Mouse (Mus musculus): ENCODE data around the gene Lrp2. TPM values are rescaled to one million over a fixed set of nuclear protein-coding genes. Genes with fewer than 3 reads are reported as not detected.
A peak's percentile ranks its signal among the peaks of the same experiment; 100 is the strongest.
"Not testable (repeated sequence)": the region's sequence is repeated elsewhere in the genome, so short reads cannot be mapped to it uniquely, and the experiment has no call there.

Gene Lrp2
- total RNA-seq, 2 experiments from 2014 or later: 0.09 TPM; not detected in 1

- DNase-seq (ENCODE audit: low spot score in 2 of 2): peak; percentile 4 to 18
- intact Hi-C loops (cut with DNase I): no loop called here
Observed at GRCm38 (mm10) chr2:69585191-69585885, 527 bp downstream of the Lrp2 start.

- intact Hi-C loops (cut with DNase I): no loop called here
- DNase-seq (ENCODE audit: low spot score in 2 of 2): no peak
Observed at GRCm38 (mm10) chr2:69584117-69584933, 1.5 kb downstream of the Lrp2 start.

- intact Hi-C loops (cut with DNase I): no loop called here
- DNase-seq (ENCODE audit: low spot score in 2 of 2): no peak
Observed at GRCm38 (mm10) chr2:69582861-69583260, 3.0 kb downstream of the Lrp2 start.

- intact Hi-C loops (cut with DNase I); DNase-seq (ENCODE audit: low spot score in 2 of 2): not testable (repeated sequence)
Observed at GRCm38 (mm10) chr2:69582068-69582467, 3.8 kb downstream of the Lrp2 start.

GRCm38 (mm10) chr2:69580091-69580490 lies 5.8 kb downstream of the Lrp2 start:
- no peak for DNase-seq (ENCODE audit: low spot score in 2 of 2)
- intact Hi-C loops (cut with DNase I): no loop called here

GRCm38 (mm10) chr2:69578206-69578605 lies 7.7 kb downstream of the Lrp2 start:
- no peak for DNase-seq (ENCODE audit: low spot score in 2 of 2)
- intact Hi-C loops (cut with DNase I): no loop called here

GRCm38 (mm10) chr2:69576531-69576930 lies 9.3 kb downstream of the Lrp2 start:
- no peak for DNase-seq (ENCODE audit: low spot score in 2 of 2)
- intact Hi-C loops (cut with DNase I): no loop called here

- intact Hi-C loops (cut with DNase I): no loop called here
- no peak for DNase-seq (ENCODE audit: low spot score in 2 of 2)
Observed at GRCm38 (mm10) chr2:69574934-69575333, 10.9 kb downstream of the Lrp2 start.

GRCm38 (mm10) chr2:69574261-69574660 lies 11.6 kb downstream of the Lrp2 start:
- intact Hi-C loops (cut with DNase I): no loop called here
- no peak for DNase-seq (ENCODE audit: low spot score in 2 of 2)

GRCm38 (mm10) chr2:69573733-69574054 lies 12.2 kb downstream of the Lrp2 start:
- intact Hi-C loops (cut with DNase I): no loop called here
- no peak for DNase-seq (ENCODE audit: low spot score in 2 of 2)

GRCm38 (mm10) chr2:69573038-69573732 lies 12.7 kb downstream of the Lrp2 start:
- no peak for DNase-seq (ENCODE audit: low spot score in 2 of 2)

GRCm38 (mm10) chr2:69570556-69570955 lies 15.3 kb downstream of the Lrp2 start:
- intact Hi-C loops (cut with DNase I): no loop called here

More at GRCm38 (mm10) chr2:69573038-69573732, 12.7 kb downstream of the Lrp2 start:
- intact Hi-C loops (cut with DNase I): no loop called here

GRCm38 (mm10) chr2:69566281-69566680 lies 19.6 kb downstream of the Lrp2 start:
- intact Hi-C loops (cut with DNase I): no loop called here
- DNase-seq (ENCODE audit: low spot score in 2 of 2): no peak

More at GRCm38 (mm10) chr2:69570556-69570955, 15.3 kb downstream of the Lrp2 start:
- no peak for DNase-seq (ENCODE audit: low spot score in 2 of 2)

GRCm38 (mm10) chr2:69563492-69563891 lies 22.4 kb downstream of the Lrp2 start:
- no peak for DNase-seq (ENCODE audit: low spot score in 2 of 2)
- intact Hi-C loops (cut with DNase I): no loop called here

- DNase-seq (ENCODE audit: low spot score in 2 of 2): no peak
- intact Hi-C loops (cut with DNase I): no loop called here
Observed at GRCm38 (mm10) chr2:69562761-69563160, 23.1 kb downstream of the Lrp2 start.

- DNase-seq (ENCODE audit: low spot score in 2 of 2): no peak
- intact Hi-C loops (cut with DNase I): no loop called here
Observed at GRCm38 (mm10) chr2:69560221-69560620, 25.6 kb downstream of the Lrp2 start.

- intact Hi-C loops (cut with DNase I): no loop called here
- DNase-seq (ENCODE audit: low spot score in 2 of 2): no peak
Observed at GRCm38 (mm10) chr2:69559380-69559779, 26.5 kb downstream of the Lrp2 start.

- intact Hi-C loops (cut with DNase I): no loop called here
Observed at GRCm38 (mm10) chr2:69556686-69557085, 29.2 kb downstream of the Lrp2 start.

GRCm38 (mm10) chr2:69551639-69552038 lies 34.2 kb downstream of the Lrp2 start:
- DNase-seq (ENCODE audit: low spot score in 2 of 2): no peak
- intact Hi-C loops (cut with DNase I): no loop called here

More at GRCm38 (mm10) chr2:69556686-69557085, 29.2 kb downstream of the Lrp2 start:
- DNase-seq (ENCODE audit: low spot score in 2 of 2): no peak

- DNase-seq (ENCODE audit: low spot score in 2 of 2): no peak
- intact Hi-C loops (cut with DNase I): no loop called here
Observed at GRCm38 (mm10) chr2:69546823-69547222, 39.0 kb downstream of the Lrp2 start.

All from left cerebral cortex, postnatal 36 days (tissue).